Mouse (Mus musculus): ENCODE measurements at regions not wholly inside any gene's neighbourhood (a gene's known extent, or its start where the extent isn't known, plus 50 kb on each side); places are given as distances from the start of the nearest gene placed in this dataset.
A peak's percentile ranks its signal among the peaks of the same experiment; 100 is the strongest.

DNA sequence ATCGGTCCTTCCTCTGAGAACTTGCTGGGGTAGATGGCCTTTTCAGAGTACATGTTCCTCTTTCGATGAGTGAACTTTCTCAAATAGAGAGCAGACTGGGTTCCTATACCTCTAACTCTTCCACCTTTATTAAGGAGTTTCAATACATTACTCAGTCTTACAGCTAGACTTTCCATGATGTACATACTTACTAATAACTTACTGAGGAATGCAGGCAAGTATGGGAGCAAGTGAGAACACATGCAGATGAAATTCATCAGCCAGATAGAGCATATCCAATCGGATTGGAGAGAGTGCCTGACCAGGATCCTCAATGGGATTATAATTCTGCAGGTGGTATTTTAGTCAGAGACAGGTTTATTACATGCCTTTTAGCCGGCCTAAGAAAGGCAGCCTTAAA is 292.2 kb upstream of the Large1 start:
- no peak for DNase-seq (ENCODE audit: low spot score)

DNA sequence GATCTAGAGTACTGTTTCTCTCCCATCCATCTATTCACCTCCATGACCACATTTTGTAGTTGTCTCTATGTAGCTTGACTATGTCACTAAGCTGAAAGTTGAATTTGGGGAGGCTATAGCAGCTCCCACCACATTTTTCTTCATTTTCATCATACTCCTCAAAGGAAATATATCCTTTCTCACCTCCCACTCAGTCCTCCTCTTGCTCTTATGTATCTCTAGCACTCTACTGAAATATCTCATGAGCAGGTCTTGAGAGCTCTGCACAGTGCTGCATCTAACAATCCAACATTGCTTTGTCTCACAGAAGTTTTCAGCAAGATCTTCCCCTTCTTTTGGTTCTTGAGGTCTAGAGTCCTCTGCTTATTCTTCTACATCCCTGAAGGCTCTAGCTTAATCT is 273.5 kb upstream of the Large1 start:
- DNase-seq (ENCODE audit: low spot score): no peak

DNA sequence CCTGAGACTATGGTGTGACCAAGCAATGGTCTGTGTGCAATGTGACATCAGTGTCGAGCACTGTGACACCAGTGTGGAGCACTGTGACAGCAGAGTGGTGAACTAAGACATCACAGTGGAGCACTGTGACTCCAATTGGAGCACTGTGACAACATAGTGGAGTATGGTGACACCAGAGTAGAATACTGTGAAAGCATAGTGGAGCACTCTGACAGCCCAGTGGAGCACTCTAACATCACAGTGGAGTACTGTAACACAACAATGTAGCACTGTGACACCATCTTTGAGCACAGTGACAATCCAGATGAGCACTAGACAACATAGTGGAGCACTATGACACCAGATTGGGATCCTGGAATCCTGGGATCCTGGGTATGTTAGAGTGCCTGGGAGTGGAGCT is 265.6 kb upstream of the Large1 start:
- peak; percentile 30 for DNase-seq (ENCODE audit: low spot score)

DNA sequence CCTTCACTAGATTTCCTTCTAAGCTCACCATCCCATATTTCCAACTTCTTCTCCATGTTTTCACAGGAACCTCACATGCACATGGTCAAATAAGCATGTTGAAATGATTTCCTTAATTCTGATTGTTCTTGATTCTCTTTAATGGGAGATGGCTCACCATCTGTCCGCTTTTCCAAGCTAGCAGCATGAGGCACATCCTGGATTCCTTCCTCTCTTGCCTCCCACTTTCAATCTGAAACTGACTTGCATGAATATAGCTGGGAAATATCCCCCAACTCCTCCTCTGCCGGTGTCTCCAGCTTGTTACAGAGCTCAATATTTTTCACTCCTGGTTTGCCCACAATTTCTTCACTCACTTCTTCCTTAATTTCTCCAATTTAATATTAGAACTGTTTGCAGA is 261.3 kb upstream of the Large1 start:
- no peak for DNase-seq (ENCODE audit: low spot score)

DNA sequence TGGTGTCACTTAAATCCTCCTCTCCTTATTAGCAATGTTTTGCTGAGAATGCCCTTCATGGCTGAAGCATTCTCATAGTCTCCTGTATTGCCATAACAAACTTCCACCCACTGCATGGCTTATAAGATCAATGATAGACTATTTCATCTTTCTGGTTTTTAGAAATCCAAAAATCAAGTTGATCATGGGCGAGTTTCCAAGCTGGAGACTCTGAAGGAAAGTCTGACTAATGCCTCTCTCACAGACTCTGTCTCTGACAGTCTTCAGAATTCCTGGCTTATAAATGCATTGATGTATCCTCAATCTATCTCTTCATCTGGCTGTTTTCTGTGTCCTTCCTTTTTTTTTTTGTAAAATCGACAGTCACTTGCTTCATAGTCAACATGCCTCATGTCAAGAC is 260.8 kb upstream of the Large1 start:
- no peak for DNase-seq (ENCODE audit: low spot score)

DNA sequence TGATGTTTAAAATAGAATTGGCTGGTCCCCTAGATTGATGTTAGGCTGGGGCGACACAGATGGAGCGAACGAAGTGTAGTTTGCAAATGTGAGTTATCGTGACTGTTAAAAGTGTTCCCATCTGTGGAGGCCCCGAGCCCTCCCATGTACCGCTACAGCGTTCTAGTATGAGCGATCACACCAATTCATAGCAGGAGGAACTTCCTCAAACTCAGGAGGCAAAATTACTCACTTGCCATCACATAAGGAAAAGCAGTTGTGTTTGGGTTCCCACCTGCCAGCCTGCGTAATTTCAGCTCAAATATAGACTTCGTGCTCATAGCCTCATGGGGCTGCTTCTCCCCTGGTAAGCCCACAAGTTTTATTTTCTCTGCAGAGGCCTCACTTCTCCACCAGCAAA is 258.2 kb upstream of the Large1 start:
- DNase-seq (ENCODE audit: low spot score): no peak

DNA sequence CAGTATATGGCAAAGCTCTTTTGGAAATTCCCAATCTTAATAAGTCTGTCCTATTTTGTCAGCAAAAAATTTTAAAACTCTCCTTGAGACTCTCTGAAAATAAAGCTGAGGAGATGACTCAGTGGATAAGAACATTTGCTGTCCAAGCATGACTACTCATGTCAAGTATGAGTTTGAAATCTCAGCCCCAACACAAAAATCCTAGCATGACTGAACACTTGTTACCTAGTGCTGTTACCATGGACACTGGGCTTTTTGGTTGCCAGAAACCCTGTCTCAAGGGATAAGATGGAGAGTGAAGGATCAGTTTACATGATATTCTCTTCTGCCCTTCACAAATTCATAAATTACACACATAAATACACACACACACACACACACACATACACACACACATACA is 217.3 kb upstream of the Large1 start:
- no peak for DNase-seq (ENCODE audit: low spot score)

DNA sequence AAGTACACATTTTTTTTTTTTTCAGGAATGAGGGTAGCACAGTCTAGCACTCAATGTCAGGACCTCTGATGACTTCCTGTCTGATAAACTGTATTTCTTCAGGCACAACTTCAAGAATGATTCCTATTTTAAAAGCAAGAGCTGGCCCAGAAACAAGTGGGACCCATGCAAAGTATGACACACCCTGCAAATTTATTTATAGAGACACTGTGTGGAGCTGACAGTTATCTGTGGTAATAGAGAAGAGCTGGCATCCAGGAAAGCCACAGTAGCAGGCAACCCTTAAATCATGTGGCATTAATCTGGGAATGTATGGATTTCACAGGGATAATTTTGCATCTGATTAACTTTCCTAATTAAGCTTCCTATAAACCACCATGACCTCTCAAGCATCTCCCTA is 216.6 kb upstream of the Large1 start:
- no peak for DNase-seq (ENCODE audit: low spot score)

Data from MN1 (cell line).